Mouse (Mus musculus): ENCODE data around the gene Slitrk1. TPM values are rescaled to one million over a fixed set of nuclear protein-coding genes. Genes with fewer than 3 reads are reported as not detected.

Slitrk1 gene
- 53.8 and 55.5 TPM in 2 replicates for polyA plus RNA-seq (2014; fragmentation: Nextera tagmentation; extraction: Ambion mirVana)

DNA sequence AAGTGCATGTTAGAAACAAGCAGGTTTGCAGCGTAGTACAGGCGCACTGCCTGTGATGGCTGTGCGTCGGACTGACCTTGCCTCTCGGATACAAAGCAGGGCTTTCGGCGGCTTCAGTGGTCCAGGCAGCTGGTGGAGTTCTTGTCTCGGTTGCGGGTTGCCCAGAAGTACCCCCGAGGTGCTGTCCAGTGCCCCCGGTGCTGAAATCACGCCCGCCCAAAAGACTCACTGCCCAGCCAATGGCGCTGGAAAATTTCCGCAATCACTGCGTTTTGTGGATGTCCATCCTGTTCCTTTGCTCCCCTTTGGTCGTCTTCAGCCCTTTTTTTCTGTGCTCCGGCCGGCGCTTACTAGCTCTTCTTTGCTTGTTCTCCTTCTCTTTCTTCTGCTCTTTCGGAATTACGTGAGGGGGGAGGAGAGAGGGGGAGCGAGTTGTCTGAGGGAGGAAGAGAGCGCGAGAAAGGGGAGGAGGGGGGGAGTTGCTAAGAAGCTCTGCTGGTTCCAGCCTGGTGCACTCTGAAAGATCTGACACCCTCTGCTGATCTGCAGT lies at the start of gene Slitrk1:
Gene Slitrk1, minus strand, starts transcription at position 445 of the 550 bp plus-strand sequence.
- WGBS, result 1% methylated on average over 25 of the region's 25 CpGs
- peak within 1 kb of the TSS; percentile 96 for H3K27ac ChIP-seq (ENCODE audit: low read depth, low read length)
- no peaks in the 10 kb centered on the region for H3K36me3 ChIP-seq (ENCODE audit: control insufficient read depth, insufficient read depth, low read length)
- H3K9ac ChIP-seq (replicated peaks; ENCODE audit: low read depth, low read length), result peak within 1 kb of the TSS; percentile 92
- ATAC-seq (ENCODE audit: low read depth), result peak; percentile 90
- peak within 1 kb of the TSS; percentile 70 for H3K4me3 ChIP-seq (ENCODE audit: low read depth, low read length)
- peak within 1 kb of the TSS; percentile 80 for H3K4me2 ChIP-seq (ENCODE audit: low read depth, low read length)
- no peaks in the 10 kb centered on the region for H3K9me3 ChIP-seq (ENCODE audit: control insufficient read depth, low read length)
- H3K27me3 ChIP-seq (ENCODE audit: control insufficient read depth, insufficient read depth, low read length), result peaks cover 2% of the 10 kb centered on the region; the same call in 1 of the 2 replicates
- peaks cover 7% of the 10 kb centered on the region; the same call in 1 of the 2 replicates for H3K4me1 ChIP-seq (ENCODE audit: control insufficient read depth, insufficient read depth, low read length)

DNA sequence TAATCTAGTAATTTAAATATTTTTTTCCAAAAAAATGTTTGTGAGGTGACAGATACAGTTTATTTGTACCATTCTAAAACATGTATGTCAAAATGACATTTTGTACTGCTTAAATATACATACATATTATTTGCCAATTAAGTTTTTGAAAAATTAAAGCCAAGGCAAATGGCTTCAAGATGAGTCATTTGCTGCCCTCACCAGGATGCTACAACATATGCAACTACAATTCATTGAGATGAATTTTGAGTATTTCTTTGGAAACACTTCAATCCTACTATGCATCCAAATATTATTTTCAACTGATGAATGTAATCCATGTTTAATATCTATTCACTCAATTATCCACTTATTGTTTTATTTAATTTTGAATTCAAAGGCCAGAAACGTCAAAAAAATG lies 21.8 kb upstream of the Slitrk1 start:
- WGBS, result 76% methylated on average over 1 of the region's 1 CpGs
- Histone ChIP-seq H3K4me3 (ENCODE audit: low read depth, low read length) (no peak overlapping the region), H3K27ac (ENCODE audit: low read depth, low read length) (no peak overlapping the region), H3K4me2 (ENCODE audit: low read depth, low read length) (no peak overlapping the region), H3K9ac (replicated peaks; ENCODE audit: low read depth, low read length) (no peak overlapping the region), H3K36me3 (ENCODE audit: control insufficient read depth, insufficient read depth, low read length) (no peaks in the 10 kb centered on the region), H3K9me3 (ENCODE audit: control insufficient read depth, low read length) (no peaks in the 10 kb centered on the region), H3K27me3 (ENCODE audit: control insufficient read depth, insufficient read depth, low read length) (no peaks in the 10 kb centered on the region), H3K4me1 (ENCODE audit: control insufficient read depth, insufficient read depth, low read length) (no peaks in the 10 kb centered on the region)
- ATAC-seq (ENCODE audit: low read depth), result no peak

DNA sequence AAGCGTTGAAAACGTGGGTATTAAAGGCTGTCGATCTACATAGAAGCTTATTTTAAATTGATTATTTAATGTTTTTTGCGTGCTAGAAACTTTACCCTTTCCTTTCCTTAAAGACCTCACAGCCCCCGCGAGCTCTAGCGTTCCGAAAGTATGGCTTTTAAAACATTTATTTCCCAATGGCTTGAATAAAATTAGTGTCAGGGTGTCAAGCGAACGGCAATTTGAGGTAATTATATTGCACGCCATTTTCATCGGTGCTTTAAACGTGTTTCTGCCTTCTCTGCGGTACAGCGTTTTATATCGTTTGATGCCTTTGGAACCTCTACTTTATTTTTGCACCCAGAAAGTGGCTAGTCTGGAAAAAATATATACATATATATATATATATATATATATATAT lies 378 bp upstream of the Slitrk1 start:
- H3K27ac ChIP-seq (ENCODE audit: low read depth, low read length), result peak overlapping the region; percentile 96
- peaks cover 2% of the 10 kb centered on the region; the same call in 1 of the 2 replicates for H3K27me3 ChIP-seq (ENCODE audit: control insufficient read depth, insufficient read depth, low read length)
- H3K9me3 ChIP-seq (ENCODE audit: control insufficient read depth, low read length), result no peaks in the 10 kb centered on the region
- peaks cover 2% of the 10 kb centered on the region; the same call in 1 of the 2 replicates for H3K4me1 ChIP-seq (ENCODE audit: control insufficient read depth, insufficient read depth, low read length)
- H3K4me3 ChIP-seq (ENCODE audit: low read depth, low read length), result peak overlapping the region; percentile 70
- 5% methylated on average over 16 of the region's 16 CpGs for WGBS
- peak overlapping the region; percentile 92 for H3K9ac ChIP-seq (replicated peaks; ENCODE audit: low read depth, low read length)
- no peak for ATAC-seq (ENCODE audit: low read depth)
- H3K36me3 ChIP-seq (ENCODE audit: control insufficient read depth, insufficient read depth, low read length), result no peaks in the 10 kb centered on the region
- peak overlapping the region; percentile 80 for H3K4me2 ChIP-seq (ENCODE audit: low read depth, low read length)

DNA sequence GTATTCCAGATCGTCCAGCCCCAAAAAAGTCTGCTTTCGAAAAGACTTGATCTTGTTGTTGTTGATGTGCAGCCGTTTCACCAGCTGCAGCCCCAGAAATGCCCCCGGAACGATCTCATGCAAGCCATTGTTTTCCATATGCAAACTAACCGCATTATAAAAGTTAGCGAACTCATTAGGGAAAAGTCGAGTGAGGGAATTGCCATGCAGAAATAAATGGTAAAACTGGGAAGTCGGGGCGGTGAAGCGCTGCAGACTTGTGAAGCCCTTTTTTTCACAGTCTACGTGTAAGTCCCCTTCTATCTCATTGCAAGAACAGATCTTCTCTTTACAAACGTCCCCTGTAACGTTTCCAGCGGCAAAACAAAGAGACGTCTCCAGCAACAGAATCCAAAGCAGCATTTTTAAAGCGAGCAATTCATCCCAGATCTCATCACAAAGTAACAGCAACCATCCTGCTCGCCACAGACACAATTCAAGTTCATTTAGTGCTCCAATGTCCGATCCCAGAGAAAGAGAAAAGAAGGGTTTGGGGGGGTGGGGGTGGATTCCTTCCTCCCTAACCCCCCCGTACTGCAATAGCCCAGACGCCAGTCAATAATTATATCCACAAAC lies 975 bp downstream of the Slitrk1 start:
- Histone ChIP-seq H3K27me3 (ENCODE audit: control insufficient read depth, insufficient read depth, low read length) (peaks cover 2% of the 10 kb centered on the region; the same call in 1 of the 2 replicates), H3K27ac (ENCODE audit: low read depth, low read length) (peak overlapping the region; percentile 96), H3K4me2 (ENCODE audit: low read depth, low read length) (peak overlapping the region; percentile 80), H3K9me3 (ENCODE audit: control insufficient read depth, low read length) (no peaks in the 10 kb centered on the region), H3K36me3 (ENCODE audit: control insufficient read depth, insufficient read depth, low read length) (no peaks in the 10 kb centered on the region), H3K9ac (replicated peaks; ENCODE audit: low read depth, low read length) (peak overlapping the region; percentile 92), H3K4me1 (ENCODE audit: control insufficient read depth, insufficient read depth, low read length) (peaks cover 8% of the 10 kb centered on the region; the same call in 1 of the 2 replicates), H3K4me3 (ENCODE audit: low read depth, low read length) (peak overlapping the region; percentile 70)
- under 1% methylated on average over 21 of the region's 21 CpGs for WGBS
- no peak for ATAC-seq (ENCODE audit: low read depth)

DNA sequence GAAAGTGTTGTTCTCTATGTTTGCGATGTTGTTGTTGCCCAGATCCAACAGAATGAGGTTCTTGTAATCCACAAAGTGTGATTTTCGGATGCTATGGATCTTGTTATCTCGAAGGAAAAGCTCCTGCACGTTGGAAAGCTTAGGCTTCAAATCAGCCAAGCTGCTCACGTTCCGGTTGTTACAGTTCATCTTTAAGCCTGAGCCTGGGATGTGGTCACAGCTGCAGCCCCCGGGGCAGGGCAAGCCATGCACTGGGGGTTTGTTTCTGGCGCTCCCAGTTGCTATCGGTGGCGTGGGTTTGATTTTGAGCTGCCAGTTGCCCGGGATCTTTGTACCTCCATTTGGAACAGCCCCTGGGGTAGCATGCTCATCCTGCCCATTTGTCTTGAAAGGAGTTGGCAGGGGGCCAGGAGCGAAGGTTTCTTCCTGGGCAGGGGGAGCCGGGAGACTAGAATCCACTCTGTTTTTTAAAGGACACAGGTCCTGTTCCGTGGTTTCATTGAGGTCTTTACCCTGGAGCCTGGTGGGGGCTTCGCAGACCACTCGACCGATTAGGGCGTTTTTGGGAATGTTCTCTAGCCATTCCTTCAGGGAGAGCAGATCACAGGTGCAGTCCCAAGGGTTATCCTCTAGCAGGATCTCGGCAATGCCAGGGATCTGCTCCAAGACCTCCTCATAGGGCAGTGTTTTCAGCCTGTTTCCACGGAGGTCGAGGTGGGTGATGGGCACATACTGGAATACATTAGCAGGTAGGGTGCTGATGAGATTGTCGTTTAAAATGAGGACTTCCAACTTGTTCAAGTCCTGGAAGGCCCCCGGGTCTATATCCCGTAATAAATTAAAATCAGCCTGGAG lies 1.7 kb downstream of the Slitrk1 start:
- Histone ChIP-seq H3K27me3 (ENCODE audit: control insufficient read depth, insufficient read depth, low read length) (peaks cover 2% of the 10 kb centered on the region; the same call in 1 of the 2 replicates), H3K9me3 (ENCODE audit: control insufficient read depth, low read length) (no peaks in the 10 kb centered on the region), H3K4me1 (ENCODE audit: control insufficient read depth, insufficient read depth, low read length) (peaks cover 8% of the 10 kb centered on the region; the same call in 1 of the 2 replicates), H3K9ac (replicated peaks; ENCODE audit: low read depth, low read length) (peak overlapping the region; percentile 92), H3K4me3 (ENCODE audit: low read depth, low read length) (peak overlapping the region; percentile 70), H3K36me3 (ENCODE audit: control insufficient read depth, insufficient read depth, low read length) (no peaks in the 10 kb centered on the region), H3K27ac (ENCODE audit: low read depth, low read length) (peak overlapping the region; percentile 96), H3K4me2 (ENCODE audit: low read depth, low read length) (peak overlapping the region; percentile 80)
- 1% methylated on average over 24 of the region's 24 CpGs for WGBS
- ATAC-seq (ENCODE audit: low read depth), result peak; percentile 50

DNA sequence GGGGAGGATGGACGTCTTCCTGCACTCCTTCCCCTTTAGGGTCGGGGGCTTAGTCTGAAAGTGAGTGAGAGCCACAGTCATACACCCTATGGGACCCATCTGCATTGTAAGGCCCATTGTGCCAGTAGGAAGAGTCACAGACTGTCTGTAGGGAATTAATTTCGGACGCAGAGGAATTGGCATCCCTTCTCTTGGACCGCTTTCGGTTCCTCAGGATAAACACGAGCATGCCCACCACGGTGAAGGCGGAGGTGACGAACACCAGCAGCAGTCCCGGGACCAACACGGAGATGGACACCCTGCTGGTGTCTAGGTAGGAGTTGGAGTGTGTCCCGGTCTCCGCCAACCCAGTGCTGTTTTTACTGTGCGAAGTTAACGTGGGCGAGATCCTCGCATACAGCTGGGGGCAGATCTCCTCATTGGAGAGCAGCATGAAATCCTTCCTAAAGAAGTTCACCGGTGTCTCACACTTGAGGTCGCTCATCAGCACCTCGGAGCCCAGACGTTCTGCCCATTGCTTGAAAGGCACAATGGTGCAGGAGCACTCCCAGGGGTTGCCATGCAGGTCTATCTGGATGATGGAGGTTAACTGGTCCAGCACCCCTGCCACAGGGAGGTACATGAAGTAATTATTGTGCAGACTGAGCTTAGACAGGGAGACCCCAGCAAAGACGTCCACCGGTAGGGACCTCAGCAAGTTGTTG lies 2.7 kb downstream of the Slitrk1 start:
- peak overlapping the region; percentile 96 for H3K27ac ChIP-seq (ENCODE audit: low read depth, low read length)
- H3K4me1 ChIP-seq (ENCODE audit: control insufficient read depth, insufficient read depth, low read length), result peaks cover 8% of the 10 kb centered on the region; the same call in 1 of the 2 replicates
- ATAC-seq (ENCODE audit: low read depth), result peak; percentile 15; the same call in 1 of the 2 replicates
- H3K4me2 ChIP-seq (ENCODE audit: low read depth, low read length), result peak overlapping the region; percentile 80
- peaks cover 2% of the 10 kb centered on the region; the same call in 1 of the 2 replicates for H3K27me3 ChIP-seq (ENCODE audit: control insufficient read depth, insufficient read depth, low read length)
- no peaks in the 10 kb centered on the region for H3K36me3 ChIP-seq (ENCODE audit: control insufficient read depth, insufficient read depth, low read length)
- no peaks in the 10 kb centered on the region for H3K9me3 ChIP-seq (ENCODE audit: control insufficient read depth, low read length)
- 1% methylated on average over 24 of the region's 24 CpGs for WGBS
- H3K9ac ChIP-seq (replicated peaks; ENCODE audit: low read depth, low read length), result peak overlapping the region; percentile 92
- H3K4me3 ChIP-seq (ENCODE audit: low read depth, low read length), result peak overlapping the region; percentile 70

DNA sequence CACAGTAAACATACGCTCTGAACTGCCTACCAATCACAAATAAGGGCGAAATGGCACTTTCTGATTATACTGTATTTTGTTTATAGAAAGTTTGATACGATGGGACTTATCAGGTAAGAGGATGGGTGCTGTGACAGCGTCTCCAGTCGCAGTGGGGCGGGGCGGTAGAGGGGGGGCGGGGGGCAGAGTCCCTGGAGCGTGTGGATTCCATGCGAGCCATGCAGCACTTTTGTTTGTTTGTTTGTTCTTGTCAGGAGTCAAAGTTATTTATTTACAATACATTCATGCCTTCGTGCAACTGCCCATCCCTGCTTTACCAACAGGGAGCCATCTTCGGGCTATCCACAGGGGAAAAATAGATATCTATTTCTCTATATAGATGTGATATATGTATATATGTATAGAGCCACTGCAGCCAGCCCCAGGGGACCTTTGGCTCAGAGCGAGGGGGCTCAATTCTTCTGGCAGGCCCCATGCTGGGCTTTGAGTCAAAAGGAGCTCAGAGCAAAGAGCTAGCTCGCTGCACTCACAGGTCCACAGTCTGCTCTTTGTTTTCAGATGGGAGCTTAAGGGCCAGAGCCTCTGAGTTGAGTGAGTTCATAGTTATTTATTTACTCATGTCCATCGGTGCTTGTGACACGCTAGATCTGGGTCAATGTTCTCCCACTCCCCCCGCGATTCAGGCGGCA lies 3.4 kb downstream of the Slitrk1 start:
- Histone ChIP-seq H3K9me3 (ENCODE audit: control insufficient read depth, low read length) (no peaks in the 10 kb centered on the region), H3K27me3 (ENCODE audit: control insufficient read depth, insufficient read depth, low read length) (peaks cover 2% of the 10 kb centered on the region; the same call in 1 of the 2 replicates), H3K36me3 (ENCODE audit: control insufficient read depth, insufficient read depth, low read length) (no peaks in the 10 kb centered on the region), H3K27ac (ENCODE audit: low read depth, low read length) (peak overlapping the region; percentile 96), H3K9ac (replicated peaks; ENCODE audit: low read depth, low read length) (peak overlapping the region; percentile 92), H3K4me2 (ENCODE audit: low read depth, low read length) (peak overlapping the region; percentile 80), H3K4me3 (ENCODE audit: low read depth, low read length) (peak overlapping the region; percentile 70), H3K4me1 (ENCODE audit: control insufficient read depth, insufficient read depth, low read length) (peaks cover 8% of the 10 kb centered on the region; the same call in 1 of the 2 replicates)
- 2% methylated on average over 19 of the region's 19 CpGs for WGBS
- no peak for ATAC-seq (ENCODE audit: low read depth)
